Mouse (Mus musculus): ENCODE results near the gene Elmo2. TPM values are rescaled to one million over a fixed set of nuclear protein-coding genes. Genes with fewer than 3 reads are reported as not detected.

The Elmo2 gene
- total RNA-seq, 2 experiments from 2014 or later, result 12.8 to 15.0 TPM

GRCm38 (mm10) chr2:165304819-165305218, 21.5 kb downstream of the Elmo2 start:
- TF ChIP-seq CTCF (IDR thresholded peaks at IDR 0.05), result no peak
- intact Hi-C loops (cut with DNase I), result no loop called here
- DNase-seq, result no peak
- Histone ChIP-seq H3K27ac (no peak overlapping the region), H3K4me3 (no peak overlapping the region)

GRCm38 (mm10) chr2:165303354-165304012, 22.8 kb downstream of the Elmo2 start:
- TF ChIP-seq CTCF (IDR thresholded peaks at IDR 0.05), result no peak
- intact Hi-C loops (cut with DNase I), result no loop called here
- H3K4me3 ChIP-seq, result no peak overlapping the region
- no peak overlapping the region for H3K27ac ChIP-seq
- no peak for DNase-seq

GRCm38 (mm10) chr2:165301409-165301808, 24.9 kb downstream of the Elmo2 start:
- H3K27ac ChIP-seq, result no peak overlapping the region
- H3K4me3 ChIP-seq, result no peak overlapping the region
- intact Hi-C loops (cut with DNase I), result no loop called here
- TF ChIP-seq CTCF (IDR thresholded peaks at IDR 0.05), result no peak
- no peak for DNase-seq

- intact Hi-C loops (cut with DNase I), result no loop called here
- H3K4me3 ChIP-seq, result no peak overlapping the region
- H3K27ac ChIP-seq, result no peak overlapping the region
- no peak for TF ChIP-seq CTCF (IDR thresholded peaks at IDR 0.05)
- DNase-seq, result no peak
Measured at GRCm38 (mm10) chr2:165300885-165301284, 25.4 kb downstream of the Elmo2 start.

GRCm38 (mm10) chr2:165300424-165300823, 25.9 kb downstream of the Elmo2 start:
- no peak for TF ChIP-seq CTCF (IDR thresholded peaks at IDR 0.05)
- intact Hi-C loops (cut with DNase I), result no loop called here
- no peak overlapping the region for H3K4me3 ChIP-seq
- no peak for DNase-seq
- H3K27ac ChIP-seq, result no peak overlapping the region

GRCm38 (mm10) chr2:165297429-165297828, 28.9 kb downstream of the Elmo2 start:
- Histone ChIP-seq H3K4me3 (no peak overlapping the region), H3K27ac (no peak overlapping the region)
- TF ChIP-seq CTCF (IDR thresholded peaks at IDR 0.05), result no peak
- DNase-seq, result no peak
- intact Hi-C loops (cut with DNase I), result no loop called here

GRCm38 (mm10) chr2:165296571-165296970, 29.7 kb downstream of the Elmo2 start:
- H3K4me3 ChIP-seq, result no peak overlapping the region
- intact Hi-C loops (cut with DNase I), result no loop called here
- TF ChIP-seq CTCF (IDR thresholded peaks at IDR 0.05), result no peak
- peak overlapping the region; percentile 68 for H3K27ac ChIP-seq
- DNase-seq, result peak; percentile 82

GRCm38 (mm10) chr2:165288315-165289031, 37.8 kb downstream of the Elmo2 start:
- Histone ChIP-seq H3K27ac (peak overlapping the region; percentile 87), H3K4me3 (peak overlapping the region; percentile 89)
- intact Hi-C loops (cut with DNase I), result no loop called here
- peak; percentile 83 for DNase-seq
- TF ChIP-seq CTCF (IDR thresholded peaks at IDR 0.05), result no peak

GRCm38 (mm10) chr2:165287202-165287984, 38.9 kb downstream of the Elmo2 start, which contains the start of gene Slc35c2:
Gene Slc35c2, minus strand, starts transcription at chr2:165287869.
- Histone ChIP-seq H3K27ac (peak within 1 kb of the TSS; percentile 87), H3K4me3 (peak within 1 kb of the TSS; percentile 89)
- no peak for TF ChIP-seq CTCF (IDR thresholded peaks at IDR 0.05)
- intact Hi-C loops (cut with DNase I), result loop anchor here (2.0 kb wide), 1 partner anchor 39 kb away; the partner anchor contains the start of gene Elmo2
- peak; percentile 94 for DNase-seq

- DNase-seq, result no peak
- no peak for TF ChIP-seq CTCF (IDR thresholded peaks at IDR 0.05)
- Histone ChIP-seq H3K27ac (peak overlapping the region; percentile 87), H3K4me3 (peak overlapping the region; percentile 89)
- intact Hi-C loops (cut with DNase I), result loop anchor here (2.0 kb wide), 1 partner anchor 40 kb away; the partner anchor contains the start of gene Elmo2
Measured at GRCm38 (mm10) chr2:165286361-165287201, 39.7 kb downstream of the Elmo2 start.

GRCm38 (mm10) chr2:165285621-165286020, 40.7 kb downstream of the Elmo2 start:
- intact Hi-C loops (cut with DNase I), result loop anchor here (2.0 kb wide), 1 partner anchor 41 kb away; the partner anchor contains the start of gene Elmo2
- TF ChIP-seq CTCF (IDR thresholded peaks at IDR 0.05), result no peak
- no peak overlapping the region for H3K4me3 ChIP-seq

GRCm38 (mm10) chr2:165285034-165285433, 41.2 kb downstream of the Elmo2 start:
- DNase-seq, result no peak
- intact Hi-C loops (cut with DNase I), result no loop called here
- TF ChIP-seq CTCF (IDR thresholded peaks at IDR 0.05), result no peak
- no peak overlapping the region for H3K4me3 ChIP-seq
- H3K27ac ChIP-seq, result no peak overlapping the region

More at GRCm38 (mm10) chr2:165285621-165286020, 40.7 kb downstream of the Elmo2 start:
- DNase-seq, result no peak
- no peak overlapping the region for H3K27ac ChIP-seq
